Mouse (Mus musculus) heart, adult 11 months (tissue): ENCODE results near the gene Klrb1.

Experiments
- DNase-seq: peaks from one replicate; pipeline ENCODE4 v3.0.0; 2022

Klrb1 gene

GRCm38 (mm10) chr6:128733908-128734679, 11.2 kb upstream of the Klrb1 start:
- no peak for DNase-seq

- peak; percentile 82 for DNase-seq
Measured at GRCm38 (mm10) chr6:128732032-128732431, 9.2 kb upstream of the Klrb1 start.

- DNase-seq, result peak; percentile 80
Measured at GRCm38 (mm10) chr6:128701691-128702090, 21.2 kb downstream of the Klrb1 start.

GRCm38 (mm10) chr6:128679574-128679973, 43.3 kb downstream of the Klrb1 start:
- no peak for DNase-seq

GRCm38 (mm10) chr6:128669936-128670335, 52.9 kb downstream of the Klrb1 start:
- no peak for DNase-seq

- DNase-seq, result peak; percentile 78
Measured at GRCm38 (mm10) chr6:128662206-128662605, 60.7 kb downstream of the Klrb1 start, which contains the start of gene Clec2h. Gene Clec2h, plus strand, starts transcription at chr6:128662385.

- peak; percentile 39 for DNase-seq
Measured at GRCm38 (mm10) chr6:128661249-128661648, 61.6 kb downstream of the Klrb1 start.
